Mouse (Mus musculus) limb, embryonic 10.5 days (tissue): ENCODE measurements around the gene Phldb2. TPM values are rescaled to one million over a fixed set of nuclear protein-coding genes. Genes with fewer than 3 reads are reported as not detected.

Source experiments
- DNase-seq: peaks from one replicate; pipeline ENCODE4 v3.0.0-alpha.2; 2017; ENCODE audit warnings: low spot score
- H3K27ac ChIP-seq: fragments of 300-500 bp; sonication (generic); 2 replicates; pipeline ENCODE4 v1.5.1; 2016; ENCODE audit warnings: mild to moderate bottlenecking
- H3K27me3 ChIP-seq: fragments of 300-500 bp; sonication (generic); 2 replicates; pipeline ENCODE4 v1.6.1; 2016; ENCODE audit warnings: low read depth, mild to moderate bottlenecking; ENCODE audit not compliant: poor library complexity, severe bottlenecking
- H3K36me3 ChIP-seq: fragments of 300-500 bp; sonication (generic); 2 replicates; pipeline ENCODE4 v1.6.1; 2016; ENCODE audit warnings: mild to moderate bottlenecking, moderate library complexity
- H3K4me1 ChIP-seq: fragments of 300-500 bp; sonication (generic); 2 replicates; pipeline ENCODE4 v1.6.1; 2016
- H3K4me3 ChIP-seq: fragments of 300-500 bp; sonication (generic); 2 replicates; pipeline ENCODE4 v1.5.1; 2016; ENCODE audit warnings: mild to moderate bottlenecking, moderate library complexity
- H3K9me3 ChIP-seq: fragments of 300-500 bp; sonication (generic); replicated peaks from 2 replicates; pipeline ENCODE4 v1.6.1; 2016; ENCODE audit warnings: mild to moderate bottlenecking
- WGBS: fragments of 180-500 bp; shearing (Covaris S2); methylation state at CpG from one replicate; pipeline ENCODE4 v1.1.7; 2016; 5-methylcytosine and 5-hydroxymethylcytosine counted together
- polyA plus RNA-seq: library from polyadenylated mRNA; unstranded; fragments of >200 nt; fragmentation: Nextera tagmentation; extraction: Ambion mirVana; gene quantifications from 2 replicates; pipeline ENCODE4 v1.2.1, GENCODE M21; 2016

Phldb2 gene
- polyA plus RNA-seq, 1 experiment from 2014 or later, result 50.2 TPM

DNA sequence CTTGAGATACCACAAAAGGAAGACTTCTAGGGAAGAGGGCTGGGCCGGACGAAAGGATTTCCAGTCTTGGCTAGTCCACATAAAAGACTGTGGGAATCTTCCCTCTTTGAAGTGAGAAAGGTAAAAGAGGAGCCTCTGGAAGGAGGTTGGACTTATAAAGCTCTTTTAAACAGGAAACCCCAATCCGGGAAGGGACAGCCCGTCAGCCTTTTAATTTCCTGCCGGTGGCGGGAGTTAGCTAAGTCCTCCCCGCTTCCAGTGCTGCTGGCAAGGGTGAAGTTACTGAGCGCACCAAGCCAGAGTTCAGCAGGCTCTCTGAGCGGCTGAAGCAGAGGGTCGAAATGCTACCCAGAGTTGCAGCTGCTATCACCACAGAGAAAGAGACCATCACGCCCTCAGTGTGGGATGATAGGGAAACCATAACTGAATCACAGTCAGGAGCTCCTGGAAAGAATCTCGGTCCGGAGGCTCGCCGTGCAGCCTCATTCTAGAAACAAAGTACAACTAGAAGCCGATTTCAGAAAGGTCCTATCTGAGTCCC is 110.0 kb downstream of the Phldb2 start:
- 0% methylated on average over 16 of the region's 16 CpGs for WGBS
- no peaks in the 10 kb centered on the region for H3K27me3 ChIP-seq
- H3K9me3 ChIP-seq, result no peaks in the 10 kb centered on the region
- H3K4me1 ChIP-seq, result peaks cover 29% of the 10 kb centered on the region
- peak; percentile 68 for DNase-seq
- peak overlapping the region; percentile 97 for H3K27ac ChIP-seq
- peak overlapping the region; percentile 72 for H3K4me3 ChIP-seq
- H3K36me3 ChIP-seq, result no peaks in the 10 kb centered on the region

DNA sequence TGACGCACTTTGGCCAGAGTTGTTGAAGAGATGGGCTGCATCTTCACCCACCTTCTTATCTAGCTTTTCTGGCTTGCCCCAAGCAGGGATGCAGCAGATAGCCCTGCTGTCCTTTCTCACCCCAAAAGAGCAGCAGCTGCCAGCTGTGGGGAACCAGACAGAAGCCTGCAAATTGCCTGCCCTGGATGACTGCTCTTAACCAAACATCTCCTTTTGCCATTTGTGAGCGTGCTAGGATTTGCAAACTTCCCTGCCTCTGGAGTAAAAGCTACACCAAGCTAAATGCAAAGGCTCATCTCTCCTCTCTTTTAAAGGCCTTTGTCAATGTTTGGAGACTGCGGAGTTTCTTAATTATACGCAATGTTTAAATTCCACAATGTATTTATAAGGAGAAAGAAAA is 111.0 kb downstream of the Phldb2 start:
- Histone ChIP-seq H3K36me3 (no peaks in the 10 kb centered on the region), H3K27me3 (no peaks in the 10 kb centered on the region), H3K9me3 (no peaks in the 10 kb centered on the region), H3K4me3 (peak overlapping the region; percentile 72), H3K4me1 (peaks cover 38% of the 10 kb centered on the region), H3K27ac (no peak overlapping the region; the same call in 1 of the 2 replicates)
- 51% methylated on average over 4 of the region's 4 CpGs for WGBS
- DNase-seq, result no peak

DNA sequence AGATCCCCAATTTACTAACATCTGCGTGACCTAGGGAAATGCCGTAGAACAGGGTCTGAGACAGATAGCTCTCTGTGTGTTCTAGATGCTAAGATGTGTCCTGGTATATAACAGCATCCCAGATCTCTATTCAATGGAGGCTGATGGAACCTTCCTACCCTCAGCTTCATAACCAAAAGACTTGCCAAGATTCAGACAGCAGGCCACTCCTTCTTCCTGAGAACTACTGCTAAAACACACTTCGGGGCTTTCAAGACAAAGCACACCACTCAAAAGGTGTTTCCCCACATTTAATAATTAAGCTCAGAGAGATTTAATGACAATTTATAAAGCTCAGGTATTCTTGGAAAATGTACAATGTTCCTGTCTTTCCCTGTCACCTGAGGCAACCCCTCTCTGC is 111.6 kb downstream of the Phldb2 start:
- Histone ChIP-seq H3K27ac (no peak overlapping the region), H3K27me3 (no peaks in the 10 kb centered on the region), H3K4me3 (peak overlapping the region; percentile 72; the same call in 1 of the 2 replicates), H3K9me3 (no peaks in the 10 kb centered on the region), H3K36me3 (no peaks in the 10 kb centered on the region), H3K4me1 (peaks cover 38% of the 10 kb centered on the region)
- no peak for DNase-seq
- 91% methylated on average over 3 of the region's 3 CpGs for WGBS

DNA sequence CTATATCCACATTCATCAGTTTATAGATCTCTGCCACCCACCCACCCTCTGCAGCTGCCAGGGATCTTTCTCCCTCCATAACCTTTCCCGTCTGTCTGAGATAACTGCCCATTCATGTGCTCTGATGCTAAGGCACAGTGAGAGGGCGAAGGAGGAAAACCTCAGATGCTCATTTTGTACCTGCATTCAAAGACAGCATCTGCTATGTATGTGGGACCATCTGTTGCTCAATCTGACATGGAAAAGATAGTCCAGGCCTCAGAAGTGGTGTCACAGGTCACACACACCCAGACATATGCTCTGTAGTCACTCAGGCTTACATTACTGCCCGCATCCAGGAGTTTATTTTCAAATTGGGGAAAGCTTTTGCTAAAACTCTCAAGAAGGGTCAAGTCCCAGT is 112.4 kb downstream of the Phldb2 start:
- no peaks in the 10 kb centered on the region for H3K9me3 ChIP-seq
- H3K4me3 ChIP-seq, result no peak overlapping the region
- no peaks in the 10 kb centered on the region for H3K36me3 ChIP-seq
- no peak for DNase-seq
- no peaks in the 10 kb centered on the region for H3K27me3 ChIP-seq
- H3K4me1 ChIP-seq, result peaks cover 38% of the 10 kb centered on the region
- WGBS, result 81% methylated on average over 3 of the region's 3 CpGs
- H3K27ac ChIP-seq, result no peak overlapping the region

DNA sequence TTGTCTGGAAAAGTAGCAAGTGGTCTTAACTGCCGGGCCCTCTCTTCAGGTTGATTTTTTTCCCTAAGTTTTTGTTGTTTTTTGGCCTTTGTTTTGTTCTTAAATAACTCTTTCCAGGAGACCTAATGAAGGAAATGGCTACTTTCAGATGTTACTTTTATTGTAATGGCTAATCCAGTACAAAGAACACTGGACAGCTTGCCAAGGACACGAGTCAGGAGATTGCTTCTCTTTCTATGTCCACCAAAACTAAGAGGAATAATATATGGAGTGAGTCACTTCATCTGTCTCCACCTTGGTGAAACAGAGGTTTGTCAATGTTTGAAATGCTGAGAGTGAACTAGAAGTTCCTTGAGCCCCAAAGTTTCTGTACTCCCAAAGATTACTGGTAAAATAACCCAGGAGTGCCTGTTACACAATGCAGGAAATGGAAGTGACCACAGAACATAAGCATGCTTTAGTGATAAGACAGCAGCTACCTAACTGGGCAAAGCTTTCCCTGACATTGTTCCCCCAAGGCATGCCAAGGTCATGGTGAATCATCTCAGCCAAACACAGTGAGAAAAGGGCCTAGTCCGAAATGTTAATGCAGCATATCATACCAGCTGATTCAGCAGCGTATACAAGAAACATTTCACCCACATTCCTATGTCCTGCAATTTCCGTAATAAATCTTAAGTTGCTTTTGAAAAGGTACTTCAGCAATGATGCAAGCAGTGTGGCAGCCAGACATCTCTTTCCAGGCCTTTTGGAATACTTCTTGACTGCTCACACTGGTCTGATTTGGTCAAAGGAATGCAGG is 115.7 kb downstream of the Phldb2 start:
- H3K9me3 ChIP-seq, result no peaks in the 10 kb centered on the region
- H3K4me3 ChIP-seq, result no peak overlapping the region
- 90% methylated on average over 5 of the region's 5 CpGs for WGBS
- no peaks in the 10 kb centered on the region for H3K27me3 ChIP-seq
- no peak for DNase-seq
- peaks cover 33% of the 10 kb centered on the region for H3K4me1 ChIP-seq
- H3K36me3 ChIP-seq, result no peaks in the 10 kb centered on the region
- no peak overlapping the region for H3K27ac ChIP-seq

DNA sequence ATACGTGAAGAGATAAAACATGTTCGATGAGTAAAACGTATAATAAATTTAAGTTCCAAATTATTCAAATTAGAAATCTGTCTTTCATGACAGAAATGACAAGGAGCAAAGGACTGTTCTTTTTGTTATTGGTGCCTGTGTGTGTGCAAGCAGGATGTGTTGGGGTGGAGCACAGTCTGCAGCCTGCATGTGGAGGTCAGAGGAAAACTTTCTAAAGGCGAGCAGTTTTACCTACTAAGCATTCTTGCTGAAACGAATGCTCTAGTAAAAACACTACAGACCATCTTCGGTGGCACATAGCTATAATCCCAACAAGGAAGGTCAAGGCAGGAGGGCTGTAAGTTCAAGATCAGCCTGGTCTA is 120.7 kb downstream of the Phldb2 start:
- no peaks in the 10 kb centered on the region for H3K9me3 ChIP-seq
- H3K4me1 ChIP-seq, result peaks cover 45% of the 10 kb centered on the region
- no peak for DNase-seq
- H3K36me3 ChIP-seq, result peaks cover 10% of the 10 kb centered on the region
- H3K27ac ChIP-seq, result no peak overlapping the region; the same call in 1 of the 2 replicates
- no peak overlapping the region for H3K4me3 ChIP-seq
- 68% methylated on average over 6 of the region's 6 CpGs for WGBS
- H3K27me3 ChIP-seq, result no peaks in the 10 kb centered on the region

DNA sequence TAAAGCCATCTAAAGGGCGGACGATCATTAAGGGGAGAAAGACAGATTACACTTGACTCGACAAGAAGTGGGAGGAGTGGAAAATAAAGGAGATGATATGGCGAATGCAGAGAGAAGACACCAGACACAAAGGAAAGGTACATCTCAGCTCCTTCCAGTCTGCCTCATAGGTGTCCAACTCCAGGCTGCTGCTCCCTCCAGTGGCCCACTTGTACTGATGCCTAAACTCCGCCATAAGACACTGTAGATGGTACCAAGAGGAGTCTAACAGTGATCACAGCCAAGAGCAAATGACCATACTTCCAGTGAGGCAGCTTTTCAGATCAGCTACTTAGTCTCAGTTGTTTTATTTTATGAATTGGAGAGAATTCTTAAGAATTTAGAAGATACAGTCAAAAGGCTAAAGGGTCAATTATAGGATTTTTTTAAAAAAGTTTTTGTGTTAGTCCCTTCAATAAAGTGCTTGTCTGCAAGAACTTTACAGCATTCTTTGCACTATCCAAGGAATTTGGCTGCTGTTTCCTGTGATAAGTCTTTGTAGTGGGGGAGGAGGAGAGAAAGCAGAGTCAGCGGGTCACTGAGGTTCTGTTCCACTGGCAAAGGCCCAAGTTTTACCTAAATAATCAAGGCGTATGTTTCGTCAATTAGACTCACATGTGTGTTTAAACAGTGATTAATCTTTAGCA is 121.2 kb downstream of the Phldb2 start:
- WGBS, result 72% methylated on average over 8 of the region's 8 CpGs
- H3K4me3 ChIP-seq, result no peak overlapping the region
- no peak for DNase-seq
- peaks cover 43% of the 10 kb centered on the region for H3K4me1 ChIP-seq
- peaks cover 10% of the 10 kb centered on the region for H3K36me3 ChIP-seq
- H3K27me3 ChIP-seq, result no peaks in the 10 kb centered on the region
- H3K27ac ChIP-seq, result peak overlapping the region; percentile 79
- no peaks in the 10 kb centered on the region for H3K9me3 ChIP-seq

DNA sequence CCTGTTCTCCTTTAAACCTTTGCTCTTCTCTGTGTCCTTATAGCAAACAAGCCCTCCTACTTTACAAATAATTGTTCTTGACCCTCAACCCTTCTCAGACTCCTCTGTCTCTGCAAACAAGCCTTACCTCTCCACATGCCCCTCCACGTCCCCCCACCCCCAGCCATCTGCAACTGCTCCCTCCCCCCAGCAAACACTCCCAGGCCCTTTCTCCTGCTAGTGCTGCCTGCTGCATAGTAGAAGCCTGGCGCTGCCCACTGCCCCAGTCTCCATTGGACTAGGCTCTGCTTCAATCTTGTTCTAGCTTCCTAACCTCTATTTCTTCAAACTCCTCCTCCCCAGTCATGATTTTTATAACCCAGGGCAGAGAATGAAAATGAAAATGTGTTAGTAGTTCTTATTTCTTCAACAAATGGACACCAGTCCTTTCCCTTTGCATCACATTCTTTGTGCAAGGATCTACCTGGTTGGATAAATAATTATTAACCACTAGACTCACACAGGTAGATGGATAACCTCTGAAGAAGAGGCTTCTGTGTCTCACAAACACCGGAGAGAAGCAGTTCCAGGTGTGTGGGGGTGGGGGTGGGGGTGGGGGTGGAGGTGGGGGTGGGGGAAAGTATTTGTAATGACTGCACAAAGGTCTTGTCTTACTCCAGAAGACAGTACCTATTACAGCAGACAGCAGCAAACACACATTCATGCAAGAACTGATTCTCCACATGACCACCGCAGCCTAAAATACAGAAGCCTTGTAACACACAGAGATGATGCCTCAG is 122.1 kb downstream of the Phldb2 start:
- WGBS, result 47% methylated on average over 4 of the region's 4 CpGs
- H3K36me3 ChIP-seq, result peaks cover 10% of the 10 kb centered on the region
- DNase-seq, result no peak
- peaks cover 43% of the 10 kb centered on the region for H3K4me1 ChIP-seq
- no peaks in the 10 kb centered on the region for H3K9me3 ChIP-seq
- H3K27me3 ChIP-seq, result no peaks in the 10 kb centered on the region
- peak overlapping the region; percentile 79 for H3K27ac ChIP-seq
- no peak overlapping the region for H3K4me3 ChIP-seq

DNA sequence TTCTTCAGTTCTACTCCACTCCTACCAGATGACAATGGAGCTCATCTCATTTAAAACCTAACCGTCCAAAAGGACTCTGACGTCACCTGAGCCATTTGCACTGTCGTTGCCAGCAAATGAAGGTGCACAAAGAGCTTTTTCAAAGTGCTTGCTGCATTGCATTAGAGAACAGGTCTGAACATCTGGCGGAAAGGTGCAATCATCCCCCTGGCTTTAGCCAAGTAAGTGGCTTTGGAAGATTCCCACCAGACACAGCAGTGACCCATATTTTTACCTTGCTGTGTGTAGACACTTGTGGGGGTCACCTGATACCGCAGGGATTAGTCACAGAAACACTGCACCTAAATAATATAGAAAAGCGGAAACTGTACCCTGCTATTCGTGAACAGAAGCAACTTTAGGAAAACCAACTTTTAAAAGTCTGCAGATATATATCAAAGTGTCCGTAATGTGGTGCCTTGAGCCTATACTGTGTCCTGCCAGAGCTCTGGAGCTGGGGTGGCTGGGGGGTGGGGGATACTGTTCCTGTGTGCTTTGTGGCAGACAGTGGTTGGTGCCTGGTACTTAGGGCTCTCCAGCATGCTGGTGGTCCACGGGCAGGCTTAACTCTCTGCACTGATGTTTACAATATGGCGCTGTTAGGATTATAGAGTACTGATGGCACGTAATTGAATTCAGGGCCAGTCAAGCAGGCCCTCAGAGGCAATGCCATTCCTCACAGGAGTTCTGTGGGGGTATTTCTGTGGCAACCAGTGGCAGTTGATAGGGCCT is 123.1 kb downstream of the Phldb2 start:
- H3K36me3 ChIP-seq, result peaks cover 19% of the 10 kb centered on the region
- peaks cover 43% of the 10 kb centered on the region for H3K4me1 ChIP-seq
- peak overlapping the region; percentile 79 for H3K27ac ChIP-seq
- 57% methylated on average over 11 of the region's 11 CpGs for WGBS
- DNase-seq, result peak; percentile 44
- no peak overlapping the region for H3K4me3 ChIP-seq
- H3K27me3 ChIP-seq, result no peaks in the 10 kb centered on the region
- H3K9me3 ChIP-seq, result no peaks in the 10 kb centered on the region

DNA sequence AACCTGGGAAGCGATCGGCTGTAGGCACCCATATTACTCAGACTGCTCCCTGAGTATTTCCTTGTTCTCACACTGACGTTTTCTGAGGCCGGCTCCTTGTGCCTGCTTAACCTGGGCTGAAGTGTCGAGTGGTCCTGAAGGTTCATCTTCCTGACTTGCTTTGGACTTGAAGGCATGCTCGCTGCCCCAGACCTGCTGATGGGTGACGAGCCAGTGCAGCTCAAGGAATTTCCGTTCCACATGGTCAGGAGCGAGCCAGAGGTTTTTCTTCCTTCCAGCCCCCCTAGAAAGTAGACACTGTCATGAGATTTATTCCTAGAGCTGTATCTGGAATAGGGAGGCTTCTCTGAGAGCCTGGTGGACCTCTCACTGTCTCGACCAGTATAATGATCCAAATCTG is 128.1 kb downstream of the Phldb2 start:
- Histone ChIP-seq H3K4me1 (peaks cover 16% of the 10 kb centered on the region), H3K27ac (no peak overlapping the region), H3K4me3 (no peak overlapping the region), H3K27me3 (no peaks in the 10 kb centered on the region), H3K36me3 (peaks cover 55% of the 10 kb centered on the region), H3K9me3 (no peaks in the 10 kb centered on the region)
- 92% methylated on average over 10 of the region's 10 CpGs for WGBS
- no peak for DNase-seq

DNA sequence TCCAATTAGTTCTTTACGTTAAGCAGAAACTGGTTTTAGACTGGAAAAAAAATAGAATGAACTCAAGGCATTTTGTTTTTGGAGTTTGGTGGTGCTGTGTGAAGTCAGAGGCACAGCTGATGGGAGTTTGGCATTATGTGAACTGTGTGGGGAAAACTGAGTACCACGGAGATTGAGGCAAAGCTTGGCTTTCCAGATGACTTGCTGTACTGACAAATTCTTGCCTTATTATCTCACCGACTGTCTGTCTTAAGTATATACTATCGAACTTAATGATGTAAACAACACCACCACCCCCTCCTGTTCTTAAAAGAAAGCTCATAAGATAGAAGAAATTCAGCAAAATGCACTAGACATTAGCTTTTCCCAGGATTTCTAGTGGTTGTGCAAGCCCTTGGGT is 129.4 kb downstream of the Phldb2 start:
- H3K36me3 ChIP-seq, result peaks cover 58% of the 10 kb centered on the region

DNA sequence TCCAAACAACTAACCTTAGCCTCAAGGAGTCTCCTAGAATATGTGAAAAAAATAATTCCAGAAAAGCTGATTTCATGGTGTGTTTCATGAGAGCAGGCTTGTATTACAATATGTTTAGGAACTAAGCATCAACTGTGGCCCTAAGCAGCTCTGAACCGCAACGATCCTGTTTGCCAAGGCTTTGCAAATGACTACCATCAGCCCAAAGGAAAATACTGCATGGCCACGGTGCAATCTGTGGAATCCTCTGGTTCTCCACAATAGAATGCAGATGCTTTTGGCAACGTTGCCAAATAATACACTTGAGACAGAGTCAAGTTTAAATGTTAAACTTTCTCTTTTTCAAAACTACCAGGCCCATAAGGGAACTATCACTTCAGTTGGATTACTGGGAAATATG is 133.5 kb downstream of the Phldb2 start:
- DNase-seq, result no peak
- peaks cover 40% of the 10 kb centered on the region for H3K36me3 ChIP-seq
- 84% methylated on average over 4 of the region's 4 CpGs for WGBS
- H3K4me3 ChIP-seq, result no peak overlapping the region
- 0 out of 2 replicates have a peak, but pooled peaks cover 3% of the 10 kb centered on the region for H3K4me1 ChIP-seq
- no peak overlapping the region for H3K27ac ChIP-seq
- no peaks in the 10 kb centered on the region for H3K9me3 ChIP-seq
- no peaks in the 10 kb centered on the region for H3K27me3 ChIP-seq

More for the DNA sequence above, 129.4 kb downstream of the Phldb2 start:
- H3K27me3 ChIP-seq, result no peaks in the 10 kb centered on the region
- no peak overlapping the region for H3K4me3 ChIP-seq
- no peaks in the 10 kb centered on the region for H3K9me3 ChIP-seq
- WGBS, result 73% methylated on average over 4 of the region's 4 CpGs
- DNase-seq, result no peak
- H3K27ac ChIP-seq, result no peak overlapping the region
- peaks cover 4% of the 10 kb centered on the region; the same call in 1 of the 2 replicates for H3K4me1 ChIP-seq
